Mouse (Mus musculus): ENCODE measurements at regions not wholly inside any gene's neighbourhood (a gene's known extent, or its start where the extent isn't known, plus 50 kb on each side); places are given as distances from the start of the nearest gene placed in this dataset.
A peak's percentile ranks its signal among the peaks of the same experiment; 100 is the strongest.

DNA sequence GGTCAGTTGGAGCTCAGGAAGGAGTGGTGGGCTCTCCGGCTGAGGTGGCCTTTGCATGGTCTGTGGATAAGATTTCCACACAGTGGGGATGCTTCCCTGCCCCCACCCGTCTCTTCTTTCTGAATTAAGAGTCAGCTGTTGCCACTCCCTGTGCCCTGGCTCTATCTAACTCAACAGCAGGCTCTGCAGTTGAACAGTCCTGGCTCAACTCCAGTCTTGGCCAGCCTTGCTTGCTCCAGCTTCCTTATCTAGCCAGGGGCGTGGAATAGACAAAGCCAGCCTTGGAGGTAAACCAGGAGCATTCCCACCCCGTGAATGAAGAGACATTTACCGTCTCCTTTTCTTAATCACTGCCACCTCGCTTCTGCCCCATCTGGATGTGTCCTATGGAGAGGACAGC, 89.7 kb downstream of the Mn1 start:
- H3K4me2 ChIP-seq (ENCODE audit: low read depth, low read length), result no peak overlapping the region
- peaks cover 35% of the 10 kb centered on the region for H3K4me1 ChIP-seq (ENCODE audit: control insufficient read depth, insufficient read depth)
- no peak overlapping the region for H3K9ac ChIP-seq (replicated peaks; ENCODE audit: low read depth, low read length)
- no peaks in the 10 kb centered on the region for H3K9me3 ChIP-seq (replicated peaks; ENCODE audit: control insufficient read depth, low read length)
- ATAC-seq (ENCODE audit: insufficient read depth, low read depth), result peak; percentile 81
- 0 out of 2 replicates have a peak, but pooled peaks cover 30% of the 10 kb centered on the region for H3K27me3 ChIP-seq (ENCODE audit: control insufficient read depth, insufficient read depth, low read length)
- H3K36me3 ChIP-seq (replicated peaks; ENCODE audit: control insufficient read depth, insufficient read depth, low read length), result no peaks in the 10 kb centered on the region
- H3K27ac ChIP-seq (ENCODE audit: low read depth), result no peak overlapping the region
- TF ChIP-seq CTCF (IDR thresholded peaks at IDR 0.05; ENCODE audit: low read depth), result no peak
- 11% methylated on average over 6 of the region's 6 CpGs for WGBS
- DNase-seq (ENCODE audit: low spot score), result peak; percentile 85
- H3K4me3 ChIP-seq (ENCODE audit: low read depth, low read length), result no peak overlapping the region

DNA sequence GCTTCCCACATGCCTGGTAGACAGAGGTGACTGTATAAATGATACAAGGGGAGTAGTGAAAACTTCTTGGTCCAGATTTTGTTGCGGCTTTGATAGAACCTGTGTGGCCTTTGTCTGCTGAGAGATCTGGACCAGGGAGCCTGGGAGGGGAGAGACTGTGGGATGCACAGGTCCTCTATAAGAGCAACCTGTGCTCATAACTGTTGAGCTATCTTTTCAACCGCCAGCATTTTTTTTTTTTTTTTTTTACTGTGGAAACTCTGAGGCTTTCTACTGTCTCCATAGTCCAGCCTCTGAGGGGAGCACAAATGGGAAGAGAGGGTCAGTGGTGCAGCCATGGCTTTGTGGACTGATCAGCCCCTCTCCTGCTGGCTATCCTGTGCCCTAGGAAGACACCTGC, 90.2 kb downstream of the Mn1 start:
- no peak for TF ChIP-seq CTCF (IDR thresholded peaks at IDR 0.05; ENCODE audit: low read depth)
- no peak for TF ChIP-seq EP300 (IDR thresholded peaks at IDR 0.05; ENCODE audit: low read depth)
- H3K4me1 ChIP-seq (ENCODE audit: control insufficient read depth, insufficient read depth), result peaks cover 35% of the 10 kb centered on the region
- H3K36me3 ChIP-seq (replicated peaks; ENCODE audit: control insufficient read depth, insufficient read depth, low read length), result no peaks in the 10 kb centered on the region
- no peak overlapping the region for H3K27ac ChIP-seq (ENCODE audit: low read depth)
- H3K27me3 ChIP-seq (ENCODE audit: control insufficient read depth, insufficient read depth, low read length), result 0 out of 2 replicates have a peak, but pooled peaks cover 33% of the 10 kb centered on the region
- ATAC-seq (ENCODE audit: insufficient read depth, low read depth), result no peak
- no peak for DNase-seq (ENCODE audit: low spot score)
- WGBS, result 73% methylated on average over 2 of the region's 2 CpGs
- no peaks in the 10 kb centered on the region for H3K9me3 ChIP-seq (replicated peaks; ENCODE audit: control insufficient read depth, low read length)
- no peak overlapping the region for H3K4me3 ChIP-seq (ENCODE audit: low read depth, low read length)
- no peak overlapping the region for H3K9ac ChIP-seq (replicated peaks; ENCODE audit: low read depth, low read length)
- no peak overlapping the region for H3K4me2 ChIP-seq (ENCODE audit: low read depth, low read length)

DNA sequence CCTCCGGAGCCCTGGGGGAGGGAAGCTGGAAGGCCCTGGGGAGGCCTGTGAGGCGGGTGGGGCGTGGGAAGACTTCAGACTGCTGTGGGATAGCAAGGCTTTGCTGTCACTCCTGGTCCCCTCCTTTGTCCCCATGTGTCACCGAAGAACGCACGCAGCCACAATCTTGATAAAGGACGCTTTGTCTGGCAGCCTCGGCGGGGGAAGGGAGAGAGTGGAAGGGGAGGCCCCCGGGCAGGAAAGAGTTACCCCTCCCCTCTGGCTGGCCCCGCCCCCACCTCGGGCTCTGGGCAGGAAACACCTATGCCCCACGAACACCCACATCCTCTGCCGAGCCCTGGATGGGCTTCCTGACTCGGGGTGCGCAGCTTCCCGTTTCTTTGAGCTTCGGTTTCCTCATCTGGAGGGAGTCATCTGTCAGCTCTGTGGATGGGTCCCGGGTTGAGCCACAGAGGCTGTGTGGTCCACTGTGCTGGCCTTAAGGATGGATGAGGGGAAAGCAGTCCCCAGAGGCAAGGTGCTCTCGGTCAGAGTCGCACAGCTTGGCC, 91.9 kb downstream of the Mn1 start:
- peaks cover 35% of the 10 kb centered on the region for H3K4me1 ChIP-seq (ENCODE audit: control insufficient read depth, insufficient read depth)

DNA sequence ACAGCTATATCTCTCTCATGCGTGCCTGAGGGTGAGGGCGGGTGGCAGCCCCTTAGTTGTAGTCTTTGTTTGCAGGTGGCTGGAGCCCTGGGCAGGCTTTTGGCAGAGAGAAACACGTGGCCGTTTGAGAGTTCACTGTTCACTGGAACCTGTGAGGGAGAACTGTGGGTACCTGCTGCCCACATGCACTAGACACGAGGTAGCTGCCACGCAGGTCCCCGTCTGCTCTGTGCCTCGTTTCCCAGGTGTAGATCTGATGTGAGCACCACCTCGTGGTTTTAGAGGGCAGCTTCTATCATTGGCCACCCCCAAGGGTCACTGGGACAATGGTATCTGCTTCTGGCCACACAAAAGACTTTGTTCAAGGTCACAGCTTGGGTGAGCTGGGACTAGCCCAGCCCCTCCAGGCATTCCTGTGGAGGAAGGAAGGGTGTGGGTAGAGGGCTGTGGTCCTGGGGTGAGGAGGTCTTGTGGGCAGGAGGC, 92.5 kb downstream of the Mn1 start:
- Histone ChIP-seq H3K9me3 (replicated peaks; ENCODE audit: control insufficient read depth, low read length) (no peaks in the 10 kb centered on the region), H3K36me3 (replicated peaks; ENCODE audit: control insufficient read depth, insufficient read depth, low read length) (no peaks in the 10 kb centered on the region), H3K9ac (replicated peaks; ENCODE audit: low read depth, low read length) (no peak overlapping the region), H3K4me1 (ENCODE audit: control insufficient read depth, insufficient read depth) (peaks cover 35% of the 10 kb centered on the region), H3K4me2 (ENCODE audit: low read depth, low read length) (peak overlapping the region; percentile 32; the same call in 1 of the 2 replicates), H3K27ac (ENCODE audit: low read depth) (peak overlapping the region; percentile 59), H3K4me3 (ENCODE audit: low read depth, low read length) (peak overlapping the region; percentile 5; the same call in 1 of the 2 replicates), H3K27me3 (ENCODE audit: control insufficient read depth, insufficient read depth, low read length) (0 out of 2 replicates have a peak, but pooled peaks cover 32% of the 10 kb centered on the region)
- ATAC-seq (ENCODE audit: insufficient read depth, low read depth), result peak; percentile 34; the same call in 1 of the 2 replicates
- 5% methylated on average over 9 of the region's 9 CpGs for WGBS
- no peak for TF ChIP-seq EP300 (IDR thresholded peaks at IDR 0.05; ENCODE audit: low read depth)
- peak; percentile 37 for TF ChIP-seq CTCF (IDR thresholded peaks at IDR 0.05; ENCODE audit: low read depth)
- no peak for DNase-seq (ENCODE audit: low spot score)

More for the DNA sequence above, 91.9 kb downstream of the Mn1 start:
- no peaks in the 10 kb centered on the region for H3K36me3 ChIP-seq (replicated peaks; ENCODE audit: control insufficient read depth, insufficient read depth, low read length)
- peak overlapping the region; percentile 59 for H3K27ac ChIP-seq (ENCODE audit: low read depth)
- H3K27me3 ChIP-seq (ENCODE audit: control insufficient read depth, insufficient read depth, low read length), result 0 out of 2 replicates have a peak, but pooled peaks cover 32% of the 10 kb centered on the region
- TF ChIP-seq CTCF (IDR thresholded peaks at IDR 0.05; ENCODE audit: low read depth), result no peak
- 0 out of 2 replicates have a peak, but pooled peaks have one; percentile 52 for TF ChIP-seq EP300 (IDR thresholded peaks at IDR 0.05; ENCODE audit: low read depth)
- H3K9me3 ChIP-seq (replicated peaks; ENCODE audit: control insufficient read depth, low read length), result no peaks in the 10 kb centered on the region
- no peak overlapping the region for H3K9ac ChIP-seq (replicated peaks; ENCODE audit: low read depth, low read length)
- WGBS, result 3% methylated on average over 17 of the region's 21 CpGs
- peak; percentile 64 for DNase-seq (ENCODE audit: low spot score)
- peak; percentile 51 for ATAC-seq (ENCODE audit: insufficient read depth, low read depth)
- H3K4me3 ChIP-seq (ENCODE audit: low read depth, low read length), result peak overlapping the region; percentile 5; the same call in 1 of the 2 replicates
- peak overlapping the region; percentile 32 for H3K4me2 ChIP-seq (ENCODE audit: low read depth, low read length)

DNA sequence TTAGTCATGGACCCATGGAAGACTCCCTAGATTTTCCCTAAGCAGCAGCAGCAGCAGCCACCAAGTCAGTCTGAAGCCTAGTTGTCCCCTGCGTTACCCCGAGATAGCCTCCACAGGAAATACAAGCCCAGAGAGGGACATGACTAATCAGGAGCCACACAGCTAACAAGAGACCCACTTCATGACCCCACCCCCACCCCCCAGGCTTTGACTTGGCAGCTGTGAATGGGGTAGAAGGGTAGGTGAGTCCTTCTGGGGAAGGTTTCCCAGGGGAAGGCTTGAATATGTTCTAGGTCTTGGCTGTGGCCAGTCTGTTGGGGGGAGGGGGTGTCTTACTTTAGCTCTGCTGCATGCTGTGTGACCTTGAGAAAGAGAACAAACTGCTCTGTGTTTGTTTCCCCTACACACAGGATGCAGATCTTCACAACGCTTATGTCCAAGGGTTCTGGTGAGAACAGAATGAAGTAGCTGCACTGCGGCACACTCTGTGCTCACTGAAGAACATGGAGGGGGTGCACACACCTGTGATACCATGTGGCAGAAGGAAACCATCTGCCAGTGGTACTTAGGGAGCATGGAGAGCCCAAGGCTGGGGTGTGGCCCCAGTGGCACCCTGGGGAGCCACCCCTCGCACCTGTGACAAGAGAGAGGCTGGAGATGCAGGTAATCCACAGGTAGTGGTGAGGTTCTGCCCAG, 93.2 kb downstream of the Mn1 start:
- Histone ChIP-seq H3K27me3 (ENCODE audit: control insufficient read depth, insufficient read depth, low read length) (0 out of 2 replicates have a peak, but pooled peaks cover 32% of the 10 kb centered on the region), H3K4me2 (ENCODE audit: low read depth, low read length) (no peak overlapping the region), H3K9me3 (replicated peaks; ENCODE audit: control insufficient read depth, low read length) (no peaks in the 10 kb centered on the region), H3K4me1 (ENCODE audit: control insufficient read depth, insufficient read depth) (peaks cover 35% of the 10 kb centered on the region), H3K27ac (ENCODE audit: low read depth) (peak overlapping the region; percentile 59; the same call in 1 of the 2 replicates), H3K4me3 (ENCODE audit: low read depth, low read length) (no peak overlapping the region), H3K9ac (replicated peaks; ENCODE audit: low read depth, low read length) (no peak overlapping the region), H3K36me3 (replicated peaks; ENCODE audit: control insufficient read depth, insufficient read depth, low read length) (no peaks in the 10 kb centered on the region)
- 66% methylated on average over 5 of the region's 5 CpGs for WGBS
- DNase-seq (ENCODE audit: low spot score), result no peak
- no peak for ATAC-seq (ENCODE audit: insufficient read depth, low read depth)
- no peak for TF ChIP-seq CTCF (IDR thresholded peaks at IDR 0.05; ENCODE audit: low read depth)
- TF ChIP-seq EP300 (IDR thresholded peaks at IDR 0.05; ENCODE audit: low read depth), result no peak
